12 mouse cellular contexts compared by ENCODE assay signal in the genomic region with DNA sequence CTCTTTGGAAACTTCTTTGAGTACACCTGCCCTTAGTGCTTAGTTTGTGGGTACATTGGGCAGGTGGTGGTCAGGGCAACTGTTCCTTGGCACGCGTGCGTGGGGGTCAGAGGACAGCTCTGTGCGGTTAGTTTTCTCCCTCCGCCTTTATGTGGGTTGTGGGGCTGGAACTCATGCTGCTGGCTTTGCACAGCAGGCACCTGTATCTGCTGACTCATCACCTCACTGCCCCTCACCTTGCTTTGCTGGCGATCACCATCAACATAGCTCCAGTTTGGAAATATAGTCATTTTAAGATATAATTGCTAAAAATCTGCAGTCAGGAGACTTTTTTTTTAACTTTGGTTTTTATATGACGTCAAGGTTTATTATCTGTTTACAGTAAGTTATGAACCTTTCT. TPM values are rescaled to one million over a fixed set of nuclear protein-coding genes. Genes with fewer than 3 reads are reported as not detected.
DNase-seq lines count a peak whose midpoint lies in the region; ATAC-seq and TF ChIP-seq lines count a peak whose summit lies in the region.
"Had no signal": no experiment of that assay in that cellular context is flagged by ENCODE, and none has a peak within 500 bp of the region (broad histone marks: within the 10 kb centered on the region; RNA-seq: fewer than 3 reads in every experiment).

No protein-coding gene starts in this region.

- no peak overlapping the region for H3K27ac ChIP-seq in heart, embryonic 16.5 days (ENCODE audit: low read length)
- no peak overlapping the region for H3K27ac ChIP-seq in heart, embryonic 11.5 days (ENCODE audit: low read depth, low read length)
- H3K27ac ChIP-seq in thymus, adult 2 months (ENCODE audit: control insufficient read depth, insufficient read depth, low read length), result peak overlapping the region; percentile 29; the same call in 1 of the 2 replicates
- H3K27ac ChIP-seq in midbrain, embryonic 14.5 days (replicated peaks; ENCODE audit: low read depth, low read length), result no peak overlapping the region
- no peak overlapping the region for H3K27ac ChIP-seq in forebrain, embryonic 14.5 days (ENCODE audit: low read depth, low read length)
- H3K27ac ChIP-seq: forebrain, embryonic 10.5 days had no signal

- H3K36me3 ChIP-seq in heart, embryonic 16.5 days (ENCODE audit: control insufficient read depth, insufficient read depth), result no peaks in the 10 kb centered on the region
- no peaks in the 10 kb centered on the region for H3K36me3 ChIP-seq in heart, embryonic 11.5 days (ENCODE audit: control insufficient read depth, insufficient read depth, low read length)
- no peaks in the 10 kb centered on the region for H3K36me3 ChIP-seq in thymus, adult 2 months (ENCODE audit: control insufficient read depth, insufficient read depth, low read length)
- H3K36me3 ChIP-seq in midbrain, embryonic 14.5 days (ENCODE audit: control insufficient read depth, insufficient read depth, low read length), result no peaks in the 10 kb centered on the region
- no peaks in the 10 kb centered on the region for H3K36me3 ChIP-seq in forebrain, embryonic 14.5 days (ENCODE audit: control insufficient read depth, insufficient read depth, low read length)
- H3K36me3 ChIP-seq: forebrain, embryonic 10.5 days had no signal

- no peak for TF ChIP-seq CTCF in thymus, adult 2 months (IDR thresholded peaks at IDR 0.05; ENCODE audit: borderline replicate concordance, control insufficient read depth, extremely low read depth, insufficient read depth, low read length, poor library complexity)

- 93% methylated on average over 7 of the region's 7 CpGs for WGBS in heart, embryonic 16.5 days
- WGBS in heart, embryonic 11.5 days (ENCODE audit: insufficient replicate concordance), result 90% methylated on average over 7 of the region's 7 CpGs
- WGBS in thymus, adult 2 months, result 71% methylated on average over 7 of the region's 7 CpGs
- WGBS in midbrain, embryonic 14.5 days, result 96% methylated on average over 7 of the region's 7 CpGs
- 90% methylated on average over 7 of the region's 7 CpGs for WGBS in forebrain, embryonic 14.5 days

- DNase-seq in thymus, adult 2 months, result no peak
- DNase-seq in thymus, postnatal 4 days, result no peak
- DNase-seq in midbrain, embryonic 14.5 days, result no peak
- DNase-seq in retina, embryonic 14.5 days (ENCODE audit: low spot score), result no peak
- DNase-seq in layer of hippocampus, adult 11-12 months (ENCODE audit: low spot score), result no peak
- no peak for DNase-seq in forebrain, embryonic 14.5 days (ENCODE audit: low spot score)
- DNase-seq: embryo, embryonic 11 days; liver; right cerebral cortex, adult 18-20 months had no signal

- H3K9me3 ChIP-seq in heart, embryonic 16.5 days (replicated peaks; ENCODE audit: control insufficient read depth, low read length), result no peaks in the 10 kb centered on the region
- H3K9me3 ChIP-seq in heart, embryonic 11.5 days (replicated peaks; ENCODE audit: control insufficient read depth, low read length), result no peaks in the 10 kb centered on the region
- no peaks in the 10 kb centered on the region for H3K9me3 ChIP-seq in midbrain, embryonic 14.5 days (ENCODE audit: control insufficient read depth, low read length)
- H3K9me3 ChIP-seq in forebrain, embryonic 14.5 days (replicated peaks; ENCODE audit: control insufficient read depth, low read length), result no peaks in the 10 kb centered on the region
- H3K9me3 ChIP-seq: forebrain, embryonic 10.5 days had no signal

- no peak for ATAC-seq in heart, embryonic 16.5 days (replicated peaks; ENCODE audit: extremely low read depth, insufficient read depth, low FRiP score)
- no peak for ATAC-seq in heart, embryonic 11.5 days (replicated peaks; ENCODE audit: insufficient number of reproducible peaks, low FRiP score, low TSS enrichment)
- no peak for ATAC-seq in midbrain, embryonic 14.5 days (ENCODE audit: low FRiP score, low TSS enrichment)
- no peak for ATAC-seq in forebrain, embryonic 14.5 days

- no peaks in the 10 kb centered on the region for H3K27me3 ChIP-seq in heart, embryonic 16.5 days (ENCODE audit: control insufficient read depth, insufficient read depth, low read length)
- no peaks in the 10 kb centered on the region for H3K27me3 ChIP-seq in heart, embryonic 11.5 days (ENCODE audit: control insufficient read depth, insufficient read depth, low read length)
- H3K27me3 ChIP-seq in thymus, adult 2 months (ENCODE audit: control insufficient read depth, insufficient read depth, low read length), result no peaks in the 10 kb centered on the region; the same call in 1 of the 2 replicates
- no peaks in the 10 kb centered on the region for H3K27me3 ChIP-seq in midbrain, embryonic 14.5 days (ENCODE audit: control insufficient read depth, insufficient read depth, low read length)
- no peaks in the 10 kb centered on the region for H3K27me3 ChIP-seq in forebrain, embryonic 14.5 days (replicated peaks; ENCODE audit: control insufficient read depth, insufficient read depth, low read length)

- peaks cover 7% of the 10 kb centered on the region for H3K4me1 ChIP-seq in heart, embryonic 16.5 days (ENCODE audit: control insufficient read depth, insufficient read depth, low read length)
- H3K4me1 ChIP-seq in heart, embryonic 11.5 days (ENCODE audit: control insufficient read depth, insufficient read depth, low read length), result peaks cover 4% of the 10 kb centered on the region; the same call in 1 of the 2 replicates
- peaks cover 29% of the 10 kb centered on the region for H3K4me1 ChIP-seq in thymus, adult 2 months (replicated peaks; ENCODE audit: control insufficient read depth, insufficient read depth, low read length)
- H3K4me1 ChIP-seq in midbrain, embryonic 14.5 days (ENCODE audit: control insufficient read depth, insufficient read depth, low read length), result peaks cover 16% of the 10 kb centered on the region
- peaks cover 4% of the 10 kb centered on the region; the same call in 1 of the 2 replicates for H3K4me1 ChIP-seq in forebrain, embryonic 14.5 days (ENCODE audit: control insufficient read depth, insufficient read depth, low read length)

- H3K4me2 ChIP-seq in heart, embryonic 16.5 days (ENCODE audit: low read depth, low read length), result peak overlapping the region; percentile 93; the same call in 1 of the 2 replicates
- H3K4me2 ChIP-seq in heart, embryonic 11.5 days, result no peak overlapping the region
- H3K4me2 ChIP-seq in midbrain, embryonic 14.5 days (ENCODE audit: low read length), result peak overlapping the region; percentile 91
- H3K4me2 ChIP-seq in forebrain, embryonic 14.5 days (ENCODE audit: low read length), result no peak overlapping the region

- no peak overlapping the region for H3K9ac ChIP-seq in heart, embryonic 16.5 days (ENCODE audit: low read length)
- H3K9ac ChIP-seq in heart, embryonic 11.5 days (ENCODE audit: low read depth, low read length), result no peak overlapping the region
- no peak overlapping the region for H3K9ac ChIP-seq in midbrain, embryonic 14.5 days (replicated peaks; ENCODE audit: low read length)
- no peak overlapping the region for H3K9ac ChIP-seq in forebrain, embryonic 14.5 days (ENCODE audit: low read length)

- TF ChIP-seq POLR2A in thymus, adult 2 months (IDR thresholded peaks at IDR 0.05; ENCODE audit: control insufficient read depth, extremely low read depth, insufficient read depth, low read length, poor library complexity), result no peak

- H3K4me3 ChIP-seq in heart, embryonic 16.5 days (ENCODE audit: low read length), result peak overlapping the region; percentile 68; the same call in 1 of the 2 replicates
- no peak overlapping the region for H3K4me3 ChIP-seq in heart, embryonic 11.5 days (ENCODE audit: low read depth, low read length)
- no peak overlapping the region for H3K4me3 ChIP-seq in thymus, adult 2 months (ENCODE audit: control insufficient read depth, insufficient read depth, low read length)
- H3K4me3 ChIP-seq in midbrain, embryonic 14.5 days (replicated peaks; ENCODE audit: low read depth, low read length), result no peak overlapping the region
- H3K4me3 ChIP-seq in forebrain, embryonic 14.5 days (ENCODE audit: low read depth, low read length), result no peak overlapping the region

RNA-seq across cellular contexts. Expression of a gene that starts 2.0 kb away (rescaled TPM):
- polyA plus RNA-seq in heart, embryonic 16.5 days (2015; fragmentation: Nextera tagmentation; extraction: Ambion mirVana), result 40.6 and 43.5 TPM in 2 replicates
- polyA plus RNA-seq in heart, embryonic 11.5 days (2014; fragmentation: Nextera tagmentation; extraction: Ambion mirVana), result 33.9 and 43.8 TPM in 2 replicates
- 7.1 and 7.3 TPM in 2 replicates for polyA plus RNA-seq in thymus, adult 2 months (2012; rRNA removed)
- polyA plus RNA-seq in midbrain, embryonic 14.5 days (2014; fragmentation: Nextera tagmentation; extraction: Ambion mirVana), result 20.9 and 31.9 TPM in 2 replicates
- polyA plus RNA-seq in forebrain, embryonic 14.5 days (2014; fragmentation: Nextera tagmentation; extraction: Ambion mirVana), result 17.7 and 20.6 TPM in 2 replicates

Comparison
In these comparisons a context has a peak if more than half of its experiments do, and no peak if none do; other contexts are left out.
1. H3K4me2 ChIP-seq: peak in heart, embryonic 16.5 days (single experiment) and midbrain, embryonic 14.5 days (single experiment); none in heart, embryonic 11.5 days (single experiment) and forebrain, embryonic 14.5 days (single experiment).